Mouse (Mus musculus) ES-Bruce4 (cell line): ENCODE data around the gene Dpep1.

Experiments used
- CTCF ChIP-seq: IDR thresholded peaks from one replicate; pipeline ENCODE4 v1.8.1; 2011; ENCODE audit warnings: low read depth, low read length
- EP300 ChIP-seq: IDR thresholded peaks from 2 replicates; pipeline ENCODE4 v1.6.1; 2011; ENCODE audit warnings: low read depth, low read length; ENCODE audit not compliant: insufficient read depth
- POLR2A ChIP-seq: IDR thresholded peaks from one replicate; pipeline ENCODE4 v1.8.1; 2011; ENCODE audit warnings: low read length; ENCODE audit not compliant: insufficient read depth

- no peak for TF ChIP-seq CTCF
- no peak for TF ChIP-seq POLR2A
- TF ChIP-seq EP300: no peak
These were observed 13.8 kb downstream of the Dpep1 start for GRCm38 (mm10) chr8:123199864-123200263.
